Mouse (Mus musculus): ENCODE data around the gene Sufu. TPM values are rescaled to one million over a fixed set of nuclear protein-coding genes. Genes with fewer than 3 reads are reported as not detected.

Sufu gene
- total RNA-seq (2017): 19.6 and 21.3 TPM in 2 replicates

DNA sequence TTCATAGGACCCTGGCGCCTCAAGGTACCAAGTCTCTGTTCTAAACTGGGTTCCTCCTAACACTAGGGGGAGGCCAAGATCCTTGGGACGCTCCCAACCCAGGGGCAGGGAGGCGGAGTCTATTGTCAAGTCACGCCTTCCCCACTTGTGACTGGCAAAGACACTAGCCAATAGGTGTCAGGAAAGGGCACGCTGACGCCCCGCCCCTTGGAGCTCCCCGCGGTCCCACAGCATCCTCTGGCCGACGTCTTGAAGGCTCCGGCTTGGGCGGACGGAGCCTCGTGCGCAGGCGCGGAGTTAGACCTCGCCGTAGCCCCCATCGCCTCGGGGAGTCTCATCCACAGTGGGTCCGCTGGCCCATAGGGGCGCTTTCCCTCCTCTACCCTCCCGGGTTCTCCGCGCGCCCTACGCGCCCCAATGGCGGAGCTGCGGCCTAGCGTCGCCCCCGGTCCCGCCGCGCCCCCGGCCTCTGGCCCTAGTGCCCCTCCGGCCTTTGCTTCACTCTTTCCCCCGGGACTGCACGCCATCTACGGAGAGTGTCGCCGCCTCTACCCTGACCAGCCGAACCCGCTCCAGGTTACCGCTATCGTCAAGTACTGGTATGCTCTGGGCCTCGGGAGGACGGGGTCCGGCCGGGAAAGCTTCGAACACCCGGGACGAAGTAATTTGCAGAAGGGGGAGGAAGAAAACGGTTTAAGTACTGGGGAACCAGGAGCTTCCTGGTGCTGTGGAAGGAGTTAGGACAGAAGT lies at the start of gene Sufu:
Gene Sufu (plus strand): TSS at position 211 of the 750 bp plus-strand sequence.
- peak; percentile 82 for ATAC-seq (ENCODE audit: extremely low read depth, insufficient number of reproducible peaks, low FRiP score, poor library complexity, severe bottlenecking)

DNA sequence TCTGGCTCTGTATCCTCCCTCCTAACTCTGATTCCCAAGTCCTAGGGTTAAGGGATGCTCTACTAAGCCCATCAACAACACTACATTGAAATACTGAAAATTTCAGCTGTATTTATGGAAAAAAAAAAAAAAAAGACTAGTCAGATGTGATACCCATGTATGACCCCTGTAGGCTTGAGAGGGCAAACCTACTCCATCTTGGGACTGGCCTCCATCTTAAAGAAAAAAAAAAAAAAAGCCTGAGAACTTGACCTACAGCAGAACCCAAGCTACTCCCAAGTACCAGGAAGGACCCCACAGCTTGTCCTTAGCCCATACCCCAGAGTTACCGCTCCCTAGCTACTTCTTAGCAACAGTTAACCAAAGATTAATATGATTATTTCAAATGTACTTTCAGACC lies 49.5 kb upstream of the Sufu start:
- no peak for ATAC-seq (ENCODE audit: extremely low read depth, insufficient number of reproducible peaks, low FRiP score, poor library complexity, severe bottlenecking)

DNA sequence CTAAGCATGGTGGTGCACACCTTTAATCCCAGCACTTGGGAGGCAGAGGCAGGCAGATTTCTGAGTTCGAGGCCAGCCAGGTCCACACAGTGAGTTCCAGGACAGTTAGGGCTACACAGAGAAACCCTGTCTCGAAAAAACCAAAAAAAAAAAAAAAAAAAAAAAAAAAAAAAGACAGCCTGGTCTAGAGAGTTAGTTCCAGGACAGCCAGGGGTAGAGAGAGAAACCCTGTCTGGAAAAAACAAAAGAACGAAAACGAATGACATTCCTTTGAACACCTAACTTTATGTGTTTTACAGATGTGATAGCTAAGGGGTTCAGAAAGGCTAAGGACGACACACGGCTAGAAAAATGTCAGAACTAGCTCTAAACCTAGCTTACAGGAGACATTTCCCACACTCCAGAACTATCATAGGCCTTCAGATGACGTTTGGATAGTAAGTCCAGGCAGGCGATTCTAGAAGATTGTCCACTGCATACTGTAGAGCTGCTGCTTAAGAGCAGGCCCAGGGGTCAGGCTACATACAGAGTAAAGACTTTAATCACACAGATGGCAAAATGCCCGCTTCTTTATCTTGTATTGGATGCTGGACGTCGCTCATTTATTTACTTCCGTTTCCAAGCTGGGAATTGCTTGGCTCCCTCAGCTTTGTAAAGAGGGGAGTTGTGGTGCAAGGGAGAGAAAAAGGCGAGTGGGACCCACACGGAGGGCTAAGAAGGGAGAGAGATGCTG lies 48.6 kb upstream of the Sufu start:
- no peak for ATAC-seq (ENCODE audit: extremely low read depth, insufficient number of reproducible peaks, low FRiP score, poor library complexity, severe bottlenecking)

DNA sequence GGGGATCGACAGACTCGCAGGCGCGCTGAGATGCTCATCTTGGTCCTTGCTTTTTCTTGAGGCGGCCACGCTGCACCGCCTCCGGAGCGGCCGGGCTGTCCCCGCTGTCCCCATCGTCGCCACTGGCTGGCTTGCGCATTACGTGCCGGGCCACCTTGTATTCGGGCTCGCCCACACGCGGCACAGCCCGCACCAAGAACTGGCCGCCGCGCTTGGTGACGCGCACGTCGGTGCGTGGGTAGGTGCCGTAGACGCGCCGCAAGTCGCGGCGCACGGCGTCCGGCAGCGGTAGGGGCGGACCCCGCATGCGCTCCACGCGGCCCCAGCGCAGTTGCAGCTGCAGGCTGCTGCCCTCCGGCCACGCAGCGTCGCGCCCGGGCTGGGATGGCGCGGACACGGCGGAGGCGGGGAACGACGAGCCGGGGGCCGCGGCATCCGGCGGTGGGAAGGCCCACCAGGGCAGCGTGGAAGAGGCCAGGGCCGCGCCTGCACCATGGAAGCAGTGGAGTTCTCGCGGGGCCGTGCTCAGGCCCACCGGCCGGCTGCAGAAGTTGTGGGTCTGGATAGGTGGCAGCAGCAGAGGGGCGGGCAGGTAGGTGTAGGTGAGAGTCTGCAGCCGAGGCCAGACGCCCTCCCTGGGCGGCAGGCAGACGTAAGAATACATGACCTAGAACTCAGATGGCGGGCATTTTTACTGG lies 47.8 kb upstream of the Sufu start:
- peak; percentile 62 for ATAC-seq (ENCODE audit: extremely low read depth, insufficient number of reproducible peaks, low FRiP score, poor library complexity, severe bottlenecking)

DNA sequence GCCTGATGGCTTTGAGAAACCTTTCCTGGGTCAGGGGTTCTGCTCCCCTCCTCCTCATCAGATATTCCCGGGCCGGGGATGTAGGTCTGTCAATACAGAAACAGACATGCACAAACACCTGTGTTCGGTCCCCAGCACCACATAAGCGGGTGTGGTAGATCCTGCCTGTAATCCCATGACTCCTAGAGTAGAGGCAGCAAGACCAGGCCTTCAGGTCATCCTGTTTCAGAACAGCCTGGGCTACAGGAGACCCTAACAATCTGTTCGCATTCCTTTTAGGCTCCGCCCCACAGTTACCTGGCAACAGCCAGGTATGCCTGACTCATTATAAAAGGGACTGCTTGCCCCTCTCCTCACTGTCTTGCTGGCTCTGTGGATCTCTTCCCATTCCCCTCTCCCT lies 47.1 kb upstream of the Sufu start:
- no peak for ATAC-seq (ENCODE audit: extremely low read depth, insufficient number of reproducible peaks, low FRiP score, poor library complexity, severe bottlenecking)

DNA sequence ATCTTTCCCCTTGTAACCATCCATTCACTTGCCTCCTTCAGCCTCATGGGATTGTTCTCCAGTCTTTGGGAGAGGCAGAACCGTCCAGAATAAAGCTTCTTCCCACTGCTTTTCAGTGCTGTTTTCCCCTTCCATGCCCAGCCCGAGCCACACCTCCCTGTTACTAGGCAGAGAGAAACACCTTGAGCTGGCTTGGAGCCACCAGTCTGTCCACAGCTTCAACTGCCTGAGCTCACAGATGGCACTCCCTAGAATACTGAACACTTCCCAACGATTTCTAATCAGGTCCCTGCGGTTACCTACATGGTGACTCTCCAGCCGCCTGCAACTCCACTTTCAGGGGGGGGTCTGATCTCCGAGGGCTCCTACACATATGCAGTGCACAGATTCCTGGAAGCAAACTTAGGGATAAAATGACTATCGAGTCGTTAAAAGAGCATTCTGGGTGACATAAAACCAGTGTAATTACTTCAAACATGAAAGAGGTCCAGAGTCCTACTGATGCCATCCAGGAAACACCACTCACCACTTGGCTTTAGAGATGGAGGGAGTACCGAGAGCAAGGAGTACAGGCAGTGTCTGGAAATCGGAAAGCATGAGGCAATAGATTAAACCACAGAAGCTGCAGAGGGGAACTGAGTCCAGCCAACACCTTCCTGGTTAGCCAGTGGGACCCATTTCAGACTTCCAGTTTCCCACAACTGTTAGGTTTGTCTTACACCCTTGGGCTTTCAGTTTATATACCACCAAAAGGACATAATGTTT lies 46.3 kb upstream of the Sufu start, which contains the start of gene 2310034G01Rik:
Gene 2310034G01Rik (minus strand): TSS at position 135 of the 765 bp plus-strand sequence.
- no peak for ATAC-seq (ENCODE audit: extremely low read depth, insufficient number of reproducible peaks, low FRiP score, poor library complexity, severe bottlenecking)

DNA sequence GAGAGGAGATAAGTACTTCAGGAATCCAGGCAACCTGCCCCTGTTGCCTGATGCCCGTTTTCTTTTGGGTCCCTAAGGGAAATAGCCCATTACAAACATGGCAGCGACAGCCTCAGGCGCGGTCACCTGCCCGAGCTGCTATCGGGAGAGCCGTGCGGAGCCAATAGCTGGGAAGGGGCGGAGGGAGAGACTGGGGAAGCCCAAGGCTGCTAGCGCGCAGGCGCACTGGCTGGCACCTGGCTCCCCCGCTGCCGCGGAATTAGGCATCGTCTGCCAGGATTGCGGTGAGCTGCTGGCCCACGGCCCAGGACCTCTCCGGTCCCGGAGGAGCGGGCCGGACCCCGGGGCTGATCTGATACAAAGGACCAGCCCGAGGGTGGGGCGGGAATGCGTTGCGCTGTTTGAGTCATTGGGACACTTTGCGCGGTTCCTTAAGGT lies 40.0 kb upstream of the Sufu start:
- peak; percentile 74 for ATAC-seq (ENCODE audit: extremely low read depth, insufficient number of reproducible peaks, low FRiP score, poor library complexity, severe bottlenecking)

DNA sequence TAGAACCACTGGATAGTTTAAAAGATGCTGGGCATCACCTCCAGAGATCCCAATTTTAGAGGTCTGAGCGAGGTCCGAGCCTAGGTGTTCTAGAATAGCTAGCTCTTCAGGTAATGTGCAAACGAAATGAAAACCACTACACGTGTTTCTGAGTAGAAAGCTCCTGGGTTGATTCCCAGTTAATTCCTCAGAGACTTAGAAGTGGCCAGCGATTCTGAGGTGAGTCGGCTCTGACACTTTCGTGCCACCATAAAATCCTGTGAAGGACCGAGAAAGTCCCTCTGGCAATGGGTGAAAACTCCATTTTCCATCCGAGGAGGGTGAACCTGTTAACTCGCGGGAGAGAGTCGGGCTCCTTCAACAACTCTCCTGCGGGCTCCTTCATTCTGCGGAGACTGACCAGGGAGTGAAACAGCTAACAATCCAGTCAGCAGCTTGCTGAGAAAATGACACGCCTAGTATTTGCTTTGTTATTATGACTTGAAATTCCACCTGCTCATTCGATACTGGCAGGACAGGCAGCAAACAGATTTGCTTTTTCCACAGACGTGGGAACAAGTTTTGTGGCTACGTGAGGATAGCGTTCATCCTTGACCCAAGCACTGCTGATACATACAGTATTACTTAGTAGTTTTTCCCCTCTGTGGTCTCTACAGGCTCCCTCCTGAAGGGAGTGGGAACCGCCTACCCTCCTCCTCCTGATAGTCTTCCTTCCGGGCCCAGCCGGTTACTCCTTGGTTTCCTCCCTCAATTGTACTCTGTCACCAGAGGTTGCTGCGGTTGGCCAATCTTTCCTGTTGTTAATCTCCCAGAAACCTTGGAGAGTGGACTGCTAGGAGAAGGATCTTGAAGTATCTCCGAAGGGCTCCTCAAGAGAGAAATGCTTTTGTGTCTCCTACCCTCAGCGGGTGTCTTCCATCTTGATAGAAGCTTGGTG lies 39.1 kb upstream of the Sufu start:
- no peak for ATAC-seq (ENCODE audit: extremely low read depth, insufficient number of reproducible peaks, low FRiP score, poor library complexity, severe bottlenecking)

DNA sequence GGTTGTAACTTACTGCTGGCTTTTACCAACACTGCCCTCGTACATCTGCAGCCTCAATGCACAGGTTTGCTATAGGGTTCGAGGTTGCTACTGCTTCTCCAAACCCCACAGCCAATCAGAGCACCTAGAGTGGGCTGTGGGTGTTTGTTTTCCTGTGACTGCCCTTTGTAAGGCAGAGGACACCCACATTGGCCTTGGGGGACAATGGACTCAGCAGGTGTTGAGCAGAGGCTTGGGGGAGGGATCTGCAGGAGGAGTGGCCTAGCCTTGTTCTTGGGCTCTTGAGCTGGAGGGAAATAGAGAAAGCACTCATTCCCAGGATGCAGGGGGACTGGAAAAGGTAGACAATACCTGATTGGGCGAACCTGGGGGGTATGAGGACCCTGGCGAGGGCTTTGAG lies 38.3 kb upstream of the Sufu start:
- no peak for ATAC-seq (ENCODE audit: extremely low read depth, insufficient number of reproducible peaks, low FRiP score, poor library complexity, severe bottlenecking)

DNA sequence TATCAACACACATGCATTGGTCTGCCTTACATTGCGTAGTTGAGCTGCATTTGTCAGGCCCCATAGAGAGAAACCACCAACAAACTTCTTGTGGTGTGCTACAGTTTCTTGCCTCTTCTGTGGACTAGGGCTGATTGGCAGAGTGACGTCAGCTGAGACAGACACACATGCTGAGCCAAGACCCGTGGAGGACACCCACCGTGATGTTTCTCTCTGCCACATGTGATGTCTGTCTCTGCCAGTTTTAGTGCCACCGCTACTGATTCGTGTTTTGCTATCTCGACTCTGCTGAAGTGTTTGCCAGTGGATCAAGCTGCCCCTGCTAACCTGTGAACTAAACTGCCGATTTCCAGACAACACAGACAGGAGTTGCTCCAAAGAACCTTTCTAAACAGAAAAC lies 34.6 kb upstream of the Sufu start:
- no peak for ATAC-seq (ENCODE audit: extremely low read depth, insufficient number of reproducible peaks, low FRiP score, poor library complexity, severe bottlenecking)

DNA sequence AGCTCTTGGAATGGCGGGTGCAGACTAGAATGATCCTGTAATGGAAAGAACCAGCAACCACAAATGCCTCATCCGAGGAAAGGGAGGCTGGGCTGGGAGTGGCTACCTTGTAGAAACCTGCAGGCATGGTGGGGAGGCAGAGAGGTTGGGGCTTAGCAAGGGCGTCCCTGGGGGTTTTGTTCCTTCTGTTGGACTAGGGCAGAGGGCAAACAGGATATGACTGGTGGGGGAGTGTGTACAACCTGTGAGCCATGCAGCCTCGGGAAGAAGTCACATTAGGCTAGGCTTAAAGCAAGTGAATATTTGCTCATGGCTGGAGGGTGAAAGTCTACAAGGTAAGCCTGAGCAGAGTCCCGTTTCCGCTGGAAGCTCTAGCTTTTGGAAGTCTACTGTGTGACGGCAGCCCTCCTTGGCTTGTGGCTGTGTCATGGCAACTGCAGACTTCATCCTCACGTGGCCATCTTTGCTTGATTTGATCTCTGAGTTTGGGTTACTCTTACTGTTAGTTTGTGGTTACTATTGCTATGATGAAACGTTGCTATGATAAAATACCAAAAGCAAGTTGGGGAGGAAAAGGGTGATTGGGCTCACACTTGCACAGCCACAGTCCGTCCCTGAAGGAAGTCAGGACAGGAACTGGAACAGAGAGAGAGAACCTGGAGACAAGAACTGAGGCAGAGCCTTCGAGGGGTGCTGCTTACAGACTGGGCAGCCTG lies 33.2 kb upstream of the Sufu start:
- ATAC-seq (ENCODE audit: extremely low read depth, insufficient number of reproducible peaks, low FRiP score, poor library complexity, severe bottlenecking): no peak

DNA sequence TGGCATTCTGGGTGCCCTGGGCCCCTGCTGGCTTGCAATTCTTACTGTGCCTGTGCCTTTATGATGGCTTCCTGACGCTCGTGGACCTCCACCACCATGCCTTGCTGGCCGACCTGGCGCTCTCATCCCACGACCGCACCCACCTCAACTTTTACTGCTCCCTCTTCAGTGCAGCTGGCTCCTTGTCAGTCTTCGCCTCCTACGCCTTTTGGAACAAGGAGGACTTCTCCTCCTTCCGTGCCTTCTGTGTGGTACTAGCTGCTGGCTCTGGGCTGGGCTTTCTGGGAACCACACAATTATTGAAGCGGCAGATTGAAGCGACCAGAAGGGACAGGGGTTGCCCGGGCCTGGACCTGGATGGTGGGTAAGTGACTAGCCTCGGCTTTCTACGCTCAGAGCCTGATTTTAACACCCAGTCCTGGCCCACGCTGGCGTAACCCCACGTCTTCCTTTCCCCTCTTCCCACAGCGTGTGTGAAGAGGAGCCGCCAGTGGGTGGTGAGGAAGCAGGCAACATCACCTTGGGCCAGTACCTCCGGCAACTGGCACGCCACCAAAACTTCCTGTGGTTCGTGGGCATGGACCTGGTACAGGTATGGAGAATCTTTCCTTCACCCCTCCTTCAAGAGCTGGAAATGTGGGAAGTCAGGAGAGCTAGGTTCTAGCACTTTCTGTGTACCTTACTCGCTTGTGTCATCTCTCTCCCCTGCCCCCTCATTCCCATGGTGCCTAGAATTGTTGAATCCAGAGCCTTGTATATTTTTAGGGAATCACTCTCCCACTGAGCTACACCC lies 28.7 kb upstream of the Sufu start:
- no peak for ATAC-seq (ENCODE audit: extremely low read depth, insufficient number of reproducible peaks, low FRiP score, poor library complexity, severe bottlenecking)

DNA sequence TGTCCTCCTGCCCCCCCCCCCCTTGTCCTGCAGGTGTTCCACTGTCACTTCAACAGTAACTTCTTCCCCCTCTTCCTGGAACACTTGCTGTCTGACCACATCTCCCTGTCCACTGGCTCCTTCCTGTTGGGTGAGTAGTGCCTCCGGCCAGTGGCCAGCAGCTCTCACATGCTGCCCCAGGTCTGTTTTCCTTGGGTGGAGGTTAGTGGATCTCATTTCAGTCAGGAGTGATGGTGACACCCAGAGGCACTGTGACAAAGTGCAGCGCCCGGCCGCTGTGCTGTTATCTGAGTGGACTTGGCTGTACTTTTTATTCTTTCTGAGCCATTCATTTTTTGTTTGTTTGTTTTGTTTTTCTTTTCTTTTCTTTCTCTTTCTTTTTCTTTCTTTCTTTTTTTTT lies 27.5 kb upstream of the Sufu start:
- ATAC-seq (ENCODE audit: extremely low read depth, insufficient number of reproducible peaks, low FRiP score, poor library complexity, severe bottlenecking): peak; percentile 80; the same call in 1 of the 2 replicates

DNA sequence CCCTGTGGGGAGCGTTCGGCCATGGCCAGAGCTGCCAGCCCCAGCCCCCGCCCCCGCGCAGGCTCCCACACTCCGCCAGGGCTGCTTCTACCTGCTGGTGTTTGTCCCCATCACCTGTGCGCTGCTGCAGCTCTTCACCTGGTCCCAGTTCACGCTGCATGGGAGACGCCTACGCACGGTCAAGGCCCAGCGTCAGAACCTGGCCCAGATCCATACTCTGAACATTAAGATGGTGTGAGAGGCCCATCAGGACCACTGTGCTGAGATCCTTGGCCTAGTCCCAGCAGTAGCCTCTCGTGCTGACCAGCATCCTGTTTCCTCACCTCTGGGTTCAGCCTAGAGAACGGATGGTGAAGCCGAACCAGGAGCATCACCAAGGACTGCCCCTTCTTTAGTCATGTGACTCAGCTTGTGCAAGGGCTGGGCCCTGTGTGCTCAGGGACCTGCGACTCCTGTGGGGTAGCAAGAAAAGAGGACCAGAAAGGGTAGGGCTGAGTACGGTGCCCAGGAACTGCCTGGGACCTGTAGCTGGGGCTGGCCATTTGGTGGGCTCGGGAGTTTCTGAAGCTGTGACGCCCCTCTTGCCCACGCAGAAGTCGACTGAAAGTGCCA lies 22.1 kb upstream of the Sufu start:
- ATAC-seq (ENCODE audit: extremely low read depth, insufficient number of reproducible peaks, low FRiP score, poor library complexity, severe bottlenecking): peak; percentile 30; the same call in 1 of the 2 replicates

DNA sequence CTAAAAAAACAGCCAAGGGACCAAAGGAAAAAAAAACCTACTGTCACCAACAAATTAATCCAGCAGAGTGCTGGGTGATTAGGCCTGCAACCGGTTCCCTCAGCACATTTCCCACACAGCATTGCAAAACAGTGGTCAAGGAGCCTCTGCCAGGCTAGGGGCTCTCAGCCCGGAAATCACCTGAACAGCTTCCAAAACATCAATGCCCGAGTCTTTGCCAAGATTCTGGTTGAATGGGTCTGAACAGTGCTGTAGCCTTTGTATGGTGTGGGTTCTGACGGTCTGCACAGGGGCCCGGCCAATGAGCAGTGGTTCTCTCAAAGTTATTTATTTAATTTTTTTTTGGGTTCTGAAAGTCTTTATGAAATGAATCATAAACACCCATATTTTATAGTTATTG lies 21.2 kb upstream of the Sufu start:
- ATAC-seq (ENCODE audit: extremely low read depth, insufficient number of reproducible peaks, low FRiP score, poor library complexity, severe bottlenecking): no peak

DNA sequence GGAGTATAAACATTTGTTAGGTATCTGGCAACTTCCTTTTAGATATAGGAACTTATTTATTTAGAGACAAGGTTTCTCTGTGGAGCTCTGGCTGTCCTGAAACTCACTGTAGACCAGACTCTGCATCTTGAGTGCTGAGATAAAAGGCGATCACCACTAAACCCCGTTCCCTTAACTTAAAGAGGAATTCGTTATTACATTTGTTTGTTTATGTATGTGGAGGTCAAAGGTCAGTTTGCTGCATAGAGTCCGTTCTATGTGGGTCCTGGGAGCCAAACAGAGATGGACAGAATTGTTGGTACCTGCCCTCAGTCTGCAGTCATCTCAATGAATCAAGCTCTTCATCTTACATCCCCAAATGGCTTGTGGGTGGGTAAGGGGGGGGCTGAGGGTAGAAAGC lies 20.8 kb upstream of the Sufu start:
- no peak for ATAC-seq (ENCODE audit: extremely low read depth, insufficient number of reproducible peaks, low FRiP score, poor library complexity, severe bottlenecking)

All from neutrophil, adult 5-6 weeks (primary cell).